Comparison of ENCODE assay signal across 9 mouse cellular contexts in genomic region chr19:3414268-3414733, GRCm38 (mm10). TPM values are rescaled to one million over a fixed set of nuclear protein-coding genes. Genes with fewer than 3 reads are reported as not detected.
A peak's percentile ranks its signal among the peaks of the same experiment; 100 is the strongest.
DNase-seq lines count a peak whose midpoint lies in the region; ATAC-seq lines count a peak whose summit lies in the region.
"Had no signal": no experiment of that assay in that cellular context is flagged by ENCODE, and none has a peak within 500 bp of the region (broad histone marks: within the 10 kb centered on the region; RNA-seq: fewer than 3 reads in every experiment).

Gal (minus strand) TSS chr19:3414544.

- H3K9me3 ChIP-seq in heart, embryonic 15.5 days (replicated peaks) = no peaks in the 10 kb centered on the region
- no peaks in the 10 kb centered on the region for H3K9me3 ChIP-seq in midbrain, embryonic 14.5 days (ENCODE audit: control insufficient read depth, low read length)
- H3K9me3 ChIP-seq: G1E had no signal

- WGBS in heart, embryonic 15.5 days = 3% methylated on average over 37 of the region's 37 CpGs
- WGBS in large intestine, adult 2 months = 3% methylated on average over 37 of the region's 37 CpGs
- WGBS in midbrain, embryonic 14.5 days = 3% methylated on average over 37 of the region's 37 CpGs

- ATAC-seq in heart, embryonic 15.5 days (replicated peaks; ENCODE audit: insufficient number of reproducible peaks, insufficient read depth, low FRiP score, low read depth) = no peak; the same call in 1 of the 2 replicates
- ATAC-seq in midbrain, embryonic 14.5 days (ENCODE audit: low FRiP score, low TSS enrichment) = no peak

- peak within 1 kb of the TSS; percentile 38; the same call in 1 of the 2 replicates for H3K9ac ChIP-seq in heart, embryonic 15.5 days
- H3K9ac ChIP-seq in midbrain, embryonic 14.5 days (replicated peaks; ENCODE audit: low read length) = peak within 1 kb of the TSS; percentile 29; the same call in 1 of the 2 replicates

- H3K4me3 ChIP-seq in heart, embryonic 15.5 days = peak within 1 kb of the TSS; percentile 38
- H3K4me3 ChIP-seq in midbrain, embryonic 14.5 days (replicated peaks; ENCODE audit: low read depth, low read length) = peak within 1 kb of the TSS; percentile 25

- intact Hi-C loops in left cerebral cortex, postnatal 4 days (cut with DNase I) = no loop called here

- H3K4me2 ChIP-seq in heart, embryonic 15.5 days = peak within 1 kb of the TSS; percentile 64
- peak within 1 kb of the TSS; percentile 57 for H3K4me2 ChIP-seq in midbrain, embryonic 14.5 days (ENCODE audit: low read length)

- H3K36me3 ChIP-seq in heart, embryonic 15.5 days = no peaks in the 10 kb centered on the region
- no peaks in the 10 kb centered on the region for H3K36me3 ChIP-seq in midbrain, embryonic 14.5 days (ENCODE audit: control insufficient read depth, insufficient read depth, low read length)
- H3K36me3 ChIP-seq: G1E had no signal

- H3K4me1 ChIP-seq in heart, embryonic 15.5 days (replicated peaks) = peaks cover 9% of the 10 kb centered on the region
- H3K4me1 ChIP-seq in midbrain, embryonic 14.5 days (ENCODE audit: control insufficient read depth, insufficient read depth, low read length) = peaks cover 4% of the 10 kb centered on the region; the same call in 1 of the 2 replicates

- H3K27me3 ChIP-seq in heart, embryonic 15.5 days = peaks cover 57% of the 10 kb centered on the region
- H3K27me3 ChIP-seq in midbrain, embryonic 14.5 days (ENCODE audit: control insufficient read depth, insufficient read depth, low read length) = peaks cover 10% of the 10 kb centered on the region; the same call in 1 of the 2 replicates

- peak; percentile 11 for DNase-seq in kidney, adult 18-20 months
- DNase-seq in kidney, adult 9 months = no peak
- DNase-seq in adrenal gland, postnatal 36 days = peak; percentile 47 to 63
- no peak for DNase-seq in large intestine, adult 2 months (ENCODE audit: low read depth, low spot score)
- DNase-seq in midbrain, embryonic 14.5 days = peak; percentile 58
- peak; percentile 30 for DNase-seq in testis, postnatal 14 days (ENCODE audit: low spot score)
- no peak for DNase-seq in left cerebral cortex, postnatal 4 days

- no peak within 1 kb of the TSS for H3K27ac ChIP-seq in heart, embryonic 15.5 days
- H3K27ac ChIP-seq in midbrain, embryonic 14.5 days (replicated peaks; ENCODE audit: low read depth, low read length) = no peak within 1 kb of the TSS

RNA-seq across cellular contexts. Expression of gene Gal, which starts in this region (rescaled TPM):
- total RNA-seq in adrenal gland, postnatal 36 days (2021) = 10 to 100 TPM; 36.3 to 93.3 TPM
- polyA plus RNA-seq in heart, embryonic 15.5 days (2015; fragmentation: Nextera tagmentation; extraction: Ambion mirVana) = 6.2 and 7.5 TPM in 2 replicates
- polyA plus RNA-seq in large intestine, adult 2 months (2012; rRNA removed) = 18.5 and 36.9 TPM in 2 replicates
- 4.6 and 7.5 TPM in 2 replicates for polyA plus RNA-seq in midbrain, embryonic 14.5 days (2014; fragmentation: Nextera tagmentation; extraction: Ambion mirVana)
- total RNA-seq in left cerebral cortex, postnatal 4 days (2021) = 1 to 10 TPM; 1.7 to 4.0 TPM
- total RNA-seq: G1E had no signal
- polyA plus RNA-seq: G1E had no signal

Comparison
In these comparisons a context has a peak if more than half of its experiments do, and no peak if none do; other contexts are left out.
1. RNA of gene Gal (total RNA-seq): 36.3 to 93.3 TPM in adrenal gland, postnatal 36 days; 1.7 to 4.0 TPM in left cerebral cortex, postnatal 4 days; every median in the first group is over 4 times any median in the second.
2. DNase-seq: peak in kidney, adult 18-20 months (single experiment), adrenal gland, postnatal 36 days (2 of 2), midbrain, embryonic 14.5 days (single experiment) and testis, postnatal 14 days (single experiment); none in kidney, adult 9 months (single experiment), large intestine, adult 2 months (single experiment) and left cerebral cortex, postnatal 4 days (single experiment).